Mouse (Mus musculus) gastrocnemius, adult 2 months (tissue): ENCODE results near the gene Dgkz. TPM values are rescaled to one million over a fixed set of nuclear protein-coding genes. Genes with fewer than 3 reads are reported as not detected.

Experiments used
- DNase-seq: peaks from one replicate; pipeline ENCODE4 v3.0.0; 2022
- H3K27ac ChIP-seq: fragments of 200-600 bp; 2 replicates; pipeline ENCODE4 v1.8.1; 2022; ENCODE audit warnings: mild to moderate bottlenecking
- H3K4me3 ChIP-seq: fragments of 200-600 bp; 2 replicates; pipeline ENCODE4 v1.8.1; 2022; ENCODE audit warnings: mild to moderate bottlenecking, moderate library complexity
- CTCF ChIP-seq: fragments of 200-600 bp; IDR thresholded peaks from 2 replicates; pipeline ENCODE4 v1.8.1; 2022; ENCODE audit warnings: antibody characterized with exemption, mild to moderate bottlenecking, moderate library complexity
- intact Hi-C: fragments of 180-260 bp; cut with DNase I; formaldehyde crosslinking; loops from one replicate; pipeline ENCODE4 v1.15.1; 2025
- microRNA-seq: library from miRNA; unstranded; fragments of <30 nt; microRNA quantifications from one replicate; pipeline ENCODE4 v1.2.0, GENCODE M21; 2021
- total RNA-seq, 2 experiments: library from RNA; stranded (reverse); gene quantifications; 2 replicates each; pipeline ENCODE4 v1.2.3; 2021

Dgkz gene
- total RNA-seq, 2 experiments from 2014 or later, result 33.7 to 37.5 TPM

GRCm38 (mm10) chr2:91884616-91885015 lies 91.0 kb downstream of the Dgkz start:
- no peak for TF ChIP-seq CTCF
- intact Hi-C loops, result no loop called here
- no peak for DNase-seq
- H3K27ac ChIP-seq, result no peak overlapping the region
- H3K4me3 ChIP-seq, result no peak overlapping the region

GRCm38 (mm10) chr2:91883961-91884360 lies 91.7 kb downstream of the Dgkz start:
- intact Hi-C loops, result no loop called here
- H3K27ac ChIP-seq, result no peak overlapping the region
- TF ChIP-seq CTCF, result no peak
- DNase-seq, result no peak
- H3K4me3 ChIP-seq, result no peak overlapping the region

Small RNA genes within 50 kb of the gene (microRNA-seq; reads per million reads assigned to microRNA genes)
- not detected for gene Mir6999

Other genes starting within 250 kb of the Dgkz start
- 10 to 100 TPM; 16.7 to 18.1 TPM for gene Ambra1, start 245.7 kb downstream of the Dgkz start, total RNA-seq
- not detected for gene Chrm4, start 48.6 kb downstream of the Dgkz start, total RNA-seq
- gene Mdk, start 43.6 kb downstream of the Dgkz start, total RNA-seq, result under 1 TPM; 0.51 to 0.92 TPM
- gene Gm9821, start 30.2 kb downstream of the Dgkz start, total RNA-seq, result not detected
- 1 to 10 TPM; 2.2 to 6.6 TPM for gene Creb3l1, start 48.6 kb upstream of the Dgkz start, total RNA-seq
- gene Phf21a, start 117.3 kb upstream of the Dgkz start, total RNA-seq, result 10 to 100 TPM; 23.5 to 25.1 TPM